Mouse (Mus musculus): ENCODE measurements around the gene Ccdc180.

The Ccdc180 gene

DNA sequence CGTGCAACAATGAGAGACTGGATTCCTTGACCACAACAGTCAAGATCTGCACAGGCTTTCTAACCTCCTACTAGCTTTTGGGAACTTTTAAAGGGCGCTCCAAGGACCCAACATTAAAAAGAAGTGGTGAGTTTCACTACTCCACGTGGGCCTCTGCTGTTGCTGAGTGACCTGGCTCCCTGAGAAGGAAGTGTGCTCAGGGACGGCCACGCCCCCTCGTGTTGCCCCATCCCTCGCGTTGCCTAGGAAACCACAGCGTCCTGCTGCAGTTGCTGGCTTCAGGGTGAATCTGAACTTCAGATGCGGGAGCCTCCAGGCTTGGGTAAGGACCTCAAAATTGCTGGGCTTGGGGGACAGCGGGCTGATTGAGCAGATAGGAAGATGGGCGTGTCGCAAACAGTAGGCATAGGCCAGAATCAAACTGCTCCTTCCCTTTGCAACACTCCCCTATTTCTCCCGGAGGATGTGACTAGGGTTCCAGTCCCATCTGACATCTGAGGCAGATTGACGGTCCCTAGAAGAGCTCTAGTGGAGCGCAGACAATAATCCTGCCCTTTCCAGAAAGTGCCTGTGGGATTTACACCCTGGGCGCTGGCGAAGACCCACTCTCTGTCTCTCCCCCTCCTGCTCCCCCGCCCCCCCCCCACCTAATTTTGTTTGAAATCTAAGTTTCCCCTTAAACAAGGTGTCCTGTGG is at the start of gene Ccdc180:
Gene Ccdc180 (plus strand): TSS at position 238 of the 696 bp plus-strand sequence.
- DNase-seq (ENCODE audit: inconsistent ontology term), result peak; percentile 70

DNA sequence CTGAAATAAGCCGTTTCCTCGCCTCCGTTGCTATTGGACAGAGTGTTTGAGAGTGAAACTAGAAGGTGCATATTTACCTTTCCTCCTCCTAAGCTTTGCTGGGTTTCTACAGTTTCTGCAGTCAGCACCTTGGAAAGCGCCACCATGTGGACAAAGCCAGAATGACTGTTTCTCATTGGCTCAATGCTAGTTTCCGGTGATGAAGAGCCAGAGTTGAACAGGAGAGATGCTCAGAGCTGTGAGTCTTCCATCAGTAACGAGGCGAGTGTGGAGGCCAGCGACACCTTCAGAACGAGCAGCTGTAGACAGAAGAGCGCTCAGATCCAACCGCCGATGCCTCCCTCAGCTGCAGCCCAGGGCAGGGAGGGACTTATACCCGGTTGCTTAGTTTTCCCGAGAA is 45.7 kb upstream of the Ccdc180 start:
- DNase-seq (ENCODE audit: inconsistent ontology term), result no peak

DNA sequence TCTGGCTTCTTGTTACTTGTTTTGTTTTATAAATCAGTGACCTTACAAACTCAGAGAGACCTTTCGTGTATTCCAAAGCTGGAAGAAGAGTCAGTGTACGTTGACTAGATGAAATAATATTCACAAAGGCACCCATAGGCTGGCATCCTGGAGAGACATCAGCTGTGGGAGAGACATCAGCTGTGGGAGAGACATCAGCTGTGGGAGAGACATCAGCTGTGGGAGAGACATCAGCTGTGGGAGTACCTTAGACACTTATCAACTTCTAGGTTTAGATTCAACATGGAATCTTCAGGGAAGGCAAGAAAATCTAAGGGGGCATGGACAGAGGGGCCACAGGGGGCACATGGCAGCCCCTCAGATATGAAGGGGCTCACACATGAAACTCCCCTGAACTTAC is 43.8 kb upstream of the Ccdc180 start:
- DNase-seq (ENCODE audit: inconsistent ontology term), result no peak

DNA sequence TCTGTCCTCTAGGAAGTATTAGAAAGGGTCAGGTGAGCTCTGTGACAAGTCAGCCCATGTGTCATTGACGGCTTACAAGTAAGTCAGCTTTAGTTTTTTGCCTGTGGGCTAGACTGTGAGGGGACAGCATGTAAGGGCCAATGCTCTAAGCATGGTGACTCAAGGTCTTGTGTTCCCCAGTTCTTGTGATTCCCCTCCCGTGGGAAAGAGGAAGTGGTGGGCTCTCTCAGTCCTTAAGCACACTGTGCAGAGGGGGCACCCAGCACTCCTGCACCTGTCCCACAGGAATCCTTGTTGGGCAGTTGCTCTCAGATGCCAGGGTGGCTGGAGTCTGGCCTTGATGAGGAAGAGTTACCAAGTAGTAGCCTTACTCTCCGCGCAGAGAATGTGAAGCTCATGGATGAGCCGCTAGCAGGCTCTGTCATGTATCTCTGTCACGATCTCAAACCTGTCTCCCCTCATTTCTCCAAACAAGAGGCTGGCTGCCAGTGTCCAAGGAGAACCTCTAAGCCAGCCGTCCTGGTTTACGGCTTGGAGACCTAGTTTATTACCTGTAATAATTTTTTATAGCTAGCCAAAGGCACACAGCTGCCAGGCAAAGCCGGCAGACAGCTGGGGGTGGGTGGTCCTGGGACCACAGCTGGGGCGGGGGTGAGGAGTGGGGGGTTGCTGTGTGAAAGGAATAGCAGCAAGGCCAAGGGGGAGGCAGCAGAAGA is 41.8 kb upstream of the Ccdc180 start, which contains the start of gene Stra6l:
Gene Stra6l (plus strand): TSS at position 556 of the 716 bp plus-strand sequence.
- DNase-seq (ENCODE audit: inconsistent ontology term), result no peak

DNA sequence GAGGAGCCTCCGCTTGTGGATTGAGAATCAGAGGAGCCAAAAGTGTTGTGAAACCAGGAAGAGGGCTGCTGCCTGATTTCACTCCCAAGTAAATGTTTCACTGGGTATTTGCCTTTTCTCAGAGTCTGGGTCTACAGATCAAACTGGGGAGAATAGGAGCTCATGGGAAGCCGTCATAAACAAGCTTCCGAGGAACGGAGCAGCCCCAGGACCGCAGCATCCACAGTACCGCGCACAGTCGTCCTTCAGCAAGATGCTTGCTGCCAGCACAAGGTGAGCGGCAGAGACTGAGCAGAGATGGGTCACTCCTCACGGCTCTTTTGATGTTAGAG is 41.3 kb upstream of the Ccdc180 start:
- DNase-seq (ENCODE audit: inconsistent ontology term), result no peak

DNA sequence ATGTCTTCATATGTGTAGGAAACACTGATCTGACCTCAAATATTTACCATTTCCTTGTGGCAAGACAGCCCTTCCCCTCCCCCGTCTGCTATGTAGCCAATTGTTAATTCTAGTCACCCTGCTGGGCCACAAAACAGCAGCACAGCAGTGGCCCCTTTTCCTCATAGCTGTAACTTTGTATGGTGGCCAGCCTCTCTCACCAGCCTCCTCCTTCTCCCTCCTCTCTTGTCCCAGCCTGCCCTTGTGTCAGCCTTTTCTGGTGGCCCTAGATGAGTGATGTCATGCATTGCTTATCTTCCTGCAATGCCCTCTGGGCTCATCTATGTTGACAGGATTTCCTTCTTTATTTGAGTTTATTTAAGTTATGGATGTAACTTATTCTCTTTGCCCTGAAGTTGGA is 40.7 kb upstream of the Ccdc180 start:
- peak; percentile 26 for DNase-seq (ENCODE audit: inconsistent ontology term)

DNA sequence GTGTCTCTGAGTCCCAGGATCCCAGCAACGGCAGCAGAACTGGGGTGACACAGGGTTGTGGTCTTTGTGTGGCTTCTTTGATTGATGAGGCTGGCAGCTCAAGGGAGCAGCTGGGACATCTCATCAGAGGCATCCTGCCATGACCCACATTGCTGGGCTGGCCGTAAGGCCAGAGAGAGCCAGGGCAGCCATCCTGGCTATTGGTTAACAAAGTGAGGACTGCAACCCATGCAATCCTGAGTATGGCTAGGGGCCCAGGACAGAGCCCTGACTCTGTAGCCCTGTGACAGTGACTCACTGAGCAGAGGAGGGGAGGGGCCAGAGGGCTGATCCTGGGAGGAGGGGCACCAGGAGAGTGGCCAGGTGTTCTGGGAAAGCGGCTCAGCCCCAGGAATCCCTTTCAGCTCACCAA is 38.5 kb upstream of the Ccdc180 start:
- DNase-seq (ENCODE audit: inconsistent ontology term), result peak; percentile 91

DNA sequence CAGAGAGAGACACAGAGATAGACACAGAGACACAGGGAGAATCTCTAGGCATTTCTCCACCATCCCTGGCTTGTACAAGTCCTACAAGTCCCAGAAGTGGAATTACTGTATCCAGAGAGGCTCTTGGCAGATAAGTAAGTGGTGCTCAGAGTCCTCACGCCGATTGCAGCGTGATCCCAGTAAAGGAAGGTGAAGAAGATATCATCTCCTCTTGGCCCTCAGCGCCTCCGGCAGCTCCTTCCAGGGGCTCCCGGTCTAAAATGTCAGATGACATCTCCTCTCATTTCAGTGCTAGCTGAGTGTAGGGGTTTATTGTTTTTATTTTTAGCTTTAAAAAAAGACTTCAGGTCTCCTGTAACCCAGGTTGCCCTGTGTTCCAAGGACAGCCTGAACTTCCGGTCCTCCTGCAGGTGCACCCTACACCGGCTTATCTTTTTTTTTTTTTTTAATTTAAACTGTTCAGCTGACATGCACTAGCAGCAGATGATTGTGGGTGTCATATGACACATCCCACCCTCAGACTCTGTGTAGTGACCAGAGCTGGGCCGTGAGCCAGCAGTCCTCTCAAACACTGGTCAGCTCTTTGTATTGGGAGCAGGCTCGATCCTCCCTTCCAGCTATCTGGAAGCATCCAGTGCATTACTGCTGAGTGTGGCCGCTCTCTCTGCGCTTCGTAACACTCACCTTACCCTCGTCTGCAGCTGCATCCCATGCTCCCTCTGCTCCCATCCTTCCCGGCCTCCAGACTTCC is 36.4 kb upstream of the Ccdc180 start:
- no peak for DNase-seq (ENCODE audit: inconsistent ontology term)

DNA sequence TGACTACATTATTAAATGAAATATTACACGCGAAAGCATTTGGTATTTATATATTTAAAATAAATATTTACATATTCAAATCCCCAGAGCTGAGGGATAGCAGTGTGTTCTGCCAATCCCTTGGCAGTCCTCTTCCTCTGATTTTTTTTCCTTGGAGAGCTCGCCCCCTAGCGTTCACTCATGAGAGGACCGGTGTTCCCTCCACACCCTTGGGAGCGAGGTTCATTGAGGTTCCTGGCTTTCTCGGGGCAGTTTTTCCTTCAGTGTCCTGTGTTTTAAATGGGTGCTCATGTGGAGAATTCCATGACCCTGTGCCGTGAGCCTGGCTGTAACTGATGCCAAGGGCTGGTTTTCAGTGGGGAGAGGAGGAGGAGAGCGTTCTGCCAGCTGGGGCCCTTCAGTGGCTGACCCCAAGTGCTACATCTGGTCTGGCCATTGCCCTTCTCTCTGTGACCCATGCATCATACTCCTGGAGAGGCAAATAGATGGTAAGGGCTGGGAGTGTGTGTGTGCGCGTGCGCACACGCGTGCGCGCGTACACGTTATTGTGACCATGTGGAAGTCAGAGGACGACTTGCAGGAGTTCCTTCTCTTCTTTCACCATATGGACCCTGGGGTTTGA is 34.2 kb upstream of the Ccdc180 start:
- peak; percentile 67 for DNase-seq (ENCODE audit: inconsistent ontology term)

DNA sequence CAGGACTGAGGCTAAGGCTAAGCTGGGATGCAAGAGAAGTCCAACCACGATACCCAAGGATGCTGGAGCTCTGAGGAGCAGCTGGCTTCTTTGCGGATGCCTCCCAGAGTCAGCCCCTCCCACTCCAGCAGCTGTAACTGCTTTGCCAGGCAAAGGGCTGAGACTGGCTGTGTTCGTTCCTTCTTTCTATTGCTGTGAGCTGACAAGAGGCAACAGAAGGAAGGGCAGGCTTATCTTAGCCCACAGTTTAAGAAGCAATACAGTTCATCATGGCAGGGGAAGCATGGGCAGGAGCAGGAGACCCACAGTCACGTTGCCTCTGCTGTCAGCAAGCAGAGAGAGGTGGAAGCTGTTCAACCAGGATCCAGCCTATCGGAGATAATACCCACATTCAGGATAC is 28.9 kb upstream of the Ccdc180 start:
- no peak for DNase-seq (ENCODE audit: inconsistent ontology term)

DNA sequence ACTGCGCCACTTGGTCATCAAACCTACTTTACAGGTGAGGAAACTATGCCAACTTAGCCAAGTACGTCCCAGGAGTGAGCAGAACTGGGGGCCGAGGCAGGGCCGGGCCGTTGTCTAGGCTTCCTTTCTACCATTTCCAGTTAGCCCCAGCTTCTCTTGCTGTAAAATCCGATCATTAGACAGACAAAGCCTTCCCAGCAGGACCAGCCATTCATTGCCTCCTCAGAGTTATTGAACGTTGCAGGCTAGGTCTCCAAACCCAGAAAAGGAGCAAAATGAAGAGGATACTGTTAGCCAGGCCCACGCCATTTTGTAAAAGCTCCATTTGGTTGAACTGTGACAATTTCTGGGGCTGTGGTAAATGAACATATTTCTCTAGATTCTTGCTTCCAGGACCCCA is 22.7 kb upstream of the Ccdc180 start:
- DNase-seq (ENCODE audit: inconsistent ontology term), result no peak

DNA sequence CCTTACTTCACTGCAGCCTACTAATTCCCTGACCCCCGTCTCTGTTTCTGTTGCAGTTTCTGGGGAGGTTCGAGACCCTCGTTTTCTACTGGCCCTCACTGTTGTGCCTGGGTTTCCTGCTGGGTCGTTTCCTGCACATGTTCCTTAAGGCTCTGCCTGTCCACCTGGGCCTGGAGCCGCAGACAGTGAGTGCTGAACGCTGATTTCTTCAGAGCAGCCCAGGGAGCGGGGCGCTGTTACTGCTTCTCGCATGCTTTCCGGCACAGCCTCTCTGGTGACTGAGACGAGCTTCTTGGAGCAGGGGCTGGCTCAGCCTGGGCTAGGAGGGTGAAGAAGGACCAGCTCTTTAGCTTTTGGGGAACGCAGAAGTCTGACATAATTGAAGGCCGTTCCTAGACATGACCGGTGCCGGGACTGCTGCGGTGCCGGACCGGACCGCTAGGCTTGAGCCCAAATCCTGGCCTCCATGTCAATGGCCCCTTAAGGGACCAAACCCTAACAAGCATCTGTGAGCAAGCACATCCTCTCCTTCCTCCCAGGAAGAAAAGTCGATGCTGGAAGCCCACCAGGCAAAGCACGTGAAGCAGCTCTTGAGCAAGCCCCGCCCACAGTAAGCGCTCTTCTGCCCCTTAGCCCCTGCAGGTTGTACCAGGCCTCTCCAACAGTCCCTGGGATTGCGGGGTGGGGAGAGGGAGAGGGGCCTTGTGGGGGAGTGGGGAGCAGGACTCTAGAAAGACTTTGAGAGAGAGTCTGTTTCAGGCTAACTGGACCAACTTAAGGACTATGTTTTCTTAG is 20.9 kb upstream of the Ccdc180 start:
- no peak for DNase-seq (ENCODE audit: inconsistent ontology term)

DNA sequence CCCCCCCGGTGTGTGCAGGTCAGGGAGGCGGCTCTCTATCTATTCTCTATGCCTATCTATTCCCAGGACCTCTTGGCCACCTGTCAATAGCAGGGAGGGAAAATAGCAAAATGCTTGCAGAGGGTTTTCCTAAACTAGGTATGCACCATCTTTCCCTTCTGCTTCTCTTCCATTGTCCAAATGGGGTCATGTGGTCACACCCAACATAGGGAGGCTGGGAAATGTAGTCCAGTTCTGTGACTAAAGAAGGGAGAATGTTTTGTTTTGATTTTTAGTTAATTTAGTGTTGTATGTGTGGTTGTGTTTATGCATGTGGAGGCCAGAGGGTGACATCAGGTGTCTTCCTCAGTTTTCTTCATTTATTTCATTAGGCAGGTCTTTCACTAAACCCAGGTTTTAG is 18.0 kb upstream of the Ccdc180 start:
- DNase-seq (ENCODE audit: inconsistent ontology term), result no peak

DNA sequence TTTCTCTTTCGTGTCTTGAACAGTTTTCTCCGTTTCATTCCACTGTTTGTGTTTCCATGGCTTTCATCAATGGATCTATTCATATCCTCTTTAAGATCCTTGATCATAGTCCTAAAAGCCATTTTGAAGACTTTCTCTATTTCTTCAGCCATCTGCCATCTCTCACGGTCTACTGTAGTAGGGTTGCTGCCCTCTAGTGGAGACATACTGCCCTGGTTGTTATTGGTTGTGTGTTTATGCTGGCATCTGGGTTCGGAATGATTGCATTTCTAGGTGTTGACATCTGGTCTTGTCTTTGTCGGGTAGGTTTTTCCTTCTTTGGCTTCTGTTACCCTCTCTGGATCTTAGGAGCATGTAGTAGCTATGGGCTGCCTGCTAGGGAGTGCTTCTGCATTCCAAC is 11.2 kb upstream of the Ccdc180 start:
- DNase-seq (ENCODE audit: inconsistent ontology term), result peak; percentile 11

DNA sequence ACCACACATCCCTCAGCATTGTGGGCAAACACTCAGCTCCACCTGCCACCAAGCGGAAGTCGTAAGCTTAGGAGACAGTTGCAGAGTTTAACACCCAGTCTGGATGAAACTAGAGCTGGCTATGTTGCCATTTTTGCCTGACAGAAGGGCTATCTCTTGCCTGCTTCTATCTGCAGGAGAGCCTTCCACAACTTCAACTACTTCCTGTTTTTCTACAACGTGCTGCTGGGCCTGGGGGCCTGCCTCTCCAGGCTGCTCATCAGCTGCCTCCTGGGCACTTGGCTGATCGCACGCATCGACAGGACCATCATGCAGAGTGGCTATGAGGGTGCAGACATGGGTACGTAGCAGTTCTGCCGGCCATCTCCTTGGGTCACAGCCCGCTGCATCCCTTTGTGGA is 7.6 kb upstream of the Ccdc180 start:
- DNase-seq (ENCODE audit: inconsistent ontology term), result no peak

DNA sequence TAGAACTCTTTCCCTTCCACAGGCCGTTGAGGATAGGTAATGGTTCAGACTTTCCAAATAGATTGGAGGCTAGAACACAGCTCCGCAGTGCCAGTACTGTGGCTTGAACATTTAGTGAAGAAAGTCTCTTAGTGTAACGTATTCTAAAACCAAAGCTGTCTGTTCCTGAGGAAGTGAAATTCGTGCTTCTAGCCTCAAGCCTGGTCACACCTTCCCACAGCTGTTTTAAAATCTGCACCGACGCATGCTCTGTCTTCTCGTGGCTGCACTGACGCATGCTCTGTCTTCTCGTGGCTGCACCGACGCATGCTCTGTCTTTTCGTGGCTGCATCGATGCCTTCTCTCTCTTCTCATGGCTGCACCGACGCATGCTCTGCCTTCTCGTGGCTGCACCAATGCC is 6.9 kb upstream of the Ccdc180 start:
- no peak for DNase-seq (ENCODE audit: inconsistent ontology term)

DNA sequence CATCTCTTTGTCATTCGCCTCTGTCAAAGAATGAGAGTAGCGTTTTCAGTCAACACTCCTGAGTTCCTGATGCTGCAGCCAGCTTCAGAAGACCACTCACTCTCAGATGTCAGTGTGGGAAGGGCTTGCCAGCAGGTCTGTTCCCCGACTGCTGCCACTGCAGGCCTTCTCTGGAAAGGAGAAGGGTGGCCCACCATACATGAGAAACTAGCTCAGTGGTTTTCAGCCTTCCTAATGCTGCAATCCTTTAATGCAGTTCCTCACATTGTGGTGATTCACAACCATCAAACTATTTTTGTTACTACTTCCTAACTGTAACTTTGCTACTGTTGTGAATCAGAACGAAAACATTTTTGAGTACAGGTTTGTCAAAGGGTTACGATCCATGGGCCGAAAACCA is 616 bp upstream of the Ccdc180 start:
- DNase-seq (ENCODE audit: inconsistent ontology term), result no peak

DNA sequence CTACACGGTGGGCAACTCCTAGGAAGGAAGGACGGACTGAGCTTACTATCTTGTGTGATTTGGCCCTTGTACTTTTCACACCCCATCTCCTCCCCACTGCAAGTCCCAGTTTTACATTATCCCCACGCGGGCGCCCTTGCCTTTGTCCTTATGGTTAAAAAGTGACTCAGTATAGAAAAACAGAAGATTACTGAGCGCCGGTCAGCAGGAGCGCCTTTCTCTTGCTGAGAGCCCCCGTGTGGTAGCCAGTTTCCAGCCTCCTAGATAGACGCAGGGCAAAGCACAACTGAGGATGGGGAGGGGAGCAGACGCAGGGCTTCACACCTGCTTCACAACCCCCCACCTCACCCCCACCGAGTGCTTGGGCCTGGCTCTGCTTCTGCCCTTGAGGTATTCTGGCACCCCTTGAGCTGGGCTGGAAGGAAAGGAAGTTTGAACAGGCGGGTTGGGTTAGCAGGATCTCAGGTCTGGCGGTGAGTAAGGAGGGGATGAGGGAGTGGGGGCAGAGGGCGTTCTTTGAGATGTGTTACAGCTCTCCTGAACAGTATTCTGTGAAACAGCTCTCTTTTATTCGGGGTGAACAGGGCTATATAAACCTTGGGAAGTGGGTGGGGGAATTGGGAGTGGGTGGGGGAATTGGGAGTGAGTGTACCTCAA is 6.5 kb downstream of the Ccdc180 start:
- no peak for DNase-seq (ENCODE audit: inconsistent ontology term)

DNA sequence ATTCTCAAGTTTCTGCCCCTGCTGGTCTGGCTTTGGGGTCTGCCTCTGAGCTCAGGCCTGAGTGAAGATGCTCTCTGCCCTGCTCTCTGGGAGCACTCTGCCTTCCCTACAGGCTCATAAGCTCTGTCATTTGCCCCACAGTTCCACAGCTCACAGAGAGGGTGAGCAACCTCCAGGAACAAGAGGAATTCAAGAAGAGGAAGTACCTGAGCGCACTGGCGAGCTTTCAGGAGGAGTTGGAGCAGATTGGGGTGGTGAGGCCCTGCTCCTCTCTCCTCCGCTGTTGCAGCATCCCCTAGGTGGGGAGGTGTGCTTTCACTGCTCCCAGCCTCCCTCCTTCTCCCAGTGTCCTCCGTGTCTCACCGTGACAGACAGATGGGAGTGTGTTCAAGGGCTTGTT is 8.3 kb downstream of the Ccdc180 start:
- no peak for DNase-seq (ENCODE audit: inconsistent ontology term)

DNA sequence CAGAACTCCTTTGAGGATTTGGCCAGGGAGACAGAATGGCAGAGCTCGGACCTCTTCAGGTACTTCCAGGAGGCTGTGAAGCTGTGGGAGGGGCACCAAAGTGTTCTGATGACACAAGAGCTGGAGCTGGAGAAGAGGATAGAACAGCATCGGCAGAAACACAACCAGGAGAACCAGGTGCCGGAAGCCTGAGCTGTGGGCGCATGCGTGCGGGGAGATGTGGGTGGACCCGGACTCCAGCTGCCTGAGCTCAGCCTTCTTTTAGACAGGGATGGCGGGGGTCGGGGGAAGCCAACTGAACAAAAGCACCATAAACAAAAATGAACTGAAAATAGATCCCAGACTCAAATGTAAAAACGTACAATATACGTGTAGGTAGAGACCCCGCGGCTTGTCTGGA is 19.2 kb downstream of the Ccdc180 start:
- DNase-seq (ENCODE audit: inconsistent ontology term), result no peak

DNA sequence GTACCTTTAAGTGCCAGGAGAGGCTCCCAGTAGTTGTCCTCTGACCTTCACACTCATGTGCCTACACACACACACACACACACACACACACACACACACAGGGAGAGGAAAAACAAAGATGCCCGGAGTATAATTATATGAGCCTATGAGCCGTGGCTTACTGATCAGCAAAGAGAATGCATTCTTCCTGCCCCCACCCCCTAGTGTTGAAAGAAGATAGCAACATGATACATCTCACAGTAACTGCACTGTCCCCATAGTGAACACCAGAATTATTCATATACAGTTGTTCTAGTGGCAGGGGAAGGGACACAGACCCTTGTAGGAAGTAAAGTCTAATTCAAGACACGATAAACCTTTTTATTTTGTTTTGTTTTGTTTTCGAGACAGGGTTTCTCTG is 19.8 kb downstream of the Ccdc180 start:
- DNase-seq (ENCODE audit: inconsistent ontology term), result no peak

Measured in Muller cell, postnatal 12 days (primary cell).